Mouse (Mus musculus) brain, embryonic 14.5 days (tissue): Measurements from ENCODE around the gene Exoc3l.

Experiments used
- CTCF ChIP-seq: fragments of 200-500 bp; IDR thresholded peaks from 2 replicates; pipeline ENCODE4 v1.5.1; 2012; ENCODE audit warnings: inconsistent platforms, mild to moderate bottlenecking, moderate library complexity, borderline replicate concordance; ENCODE audit not compliant: insufficient read depth, insufficient read length; ENCODE audit errors: extremely low read depth
- POLR2A ChIP-seq: fragments of 200-500 bp; IDR thresholded peaks from 2 replicates; pipeline ENCODE4 v1.6.1; 2012; ENCODE audit warnings: mild to moderate bottlenecking, inconsistent platforms, borderline replicate concordance; ENCODE audit not compliant: poor library complexity, insufficient read depth, insufficient read length, severe bottlenecking; ENCODE audit errors: extremely low read depth

- TF ChIP-seq CTCF = no peak
- no peak for TF ChIP-seq POLR2A
Observed at GRCm38 (mm10) chr8:105286907-105287306, 9.0 kb downstream of the Exoc3l start.
